Mouse (Mus musculus) lung, adult 2 months (tissue): ENCODE data around the gene Prkg1.

Experiments
- CTCF ChIP-seq: fragments of 200-500 bp; IDR thresholded peaks from 2 replicates; pipeline ENCODE4 v1.5.1; 2011; ENCODE audit warnings: mild to moderate bottlenecking, low read length, control low read depth; ENCODE audit not compliant: insufficient read depth
- POLR2A ChIP-seq: fragments of 200-500 bp; IDR thresholded peaks from 2 replicates; pipeline ENCODE4 v1.6.1; 2011; ENCODE audit warnings: low read depth, mild to moderate bottlenecking, control low read depth, low read length, borderline replicate concordance; ENCODE audit errors: extremely low read depth

DNA sequence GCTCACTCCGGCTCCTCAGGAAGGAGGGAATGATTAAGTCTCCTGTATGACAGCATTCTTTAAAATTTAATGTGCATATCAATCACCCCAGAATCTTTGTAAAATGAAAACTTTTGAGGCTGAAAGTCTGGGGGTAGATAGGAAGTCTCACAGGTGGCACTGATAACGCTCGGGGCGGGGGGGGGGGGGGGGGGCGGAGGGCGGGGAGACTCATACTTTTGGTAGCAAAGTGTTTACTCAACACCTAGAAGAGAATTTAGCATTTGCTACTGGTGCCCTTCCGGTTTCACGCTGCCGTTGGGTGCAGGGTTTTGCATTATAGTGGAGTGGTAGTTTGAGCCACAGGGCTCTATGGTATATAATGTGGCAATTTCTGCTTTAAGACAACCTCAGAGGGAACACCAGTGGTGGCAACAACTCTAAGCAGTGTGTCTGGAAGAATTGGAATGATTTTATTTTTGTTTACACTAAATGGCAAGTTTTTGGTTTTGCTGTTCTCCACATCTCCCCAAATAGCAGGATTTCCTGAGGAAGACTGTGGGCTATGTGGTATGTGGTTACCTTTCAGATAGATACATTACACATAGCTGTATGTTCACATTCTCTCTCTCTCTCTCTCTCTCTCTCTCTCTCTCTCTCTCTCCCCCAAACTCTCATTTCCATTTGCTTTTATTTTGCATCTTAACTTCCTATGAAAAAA lies 427.5 kb downstream of the Prkg1 start:
- no peak for TF ChIP-seq POLR2A
- TF ChIP-seq CTCF, result no peak
